10 mouse cellular contexts compared by ENCODE assay signal in genomic region chr16:16854836-16855235, GRCm38 (mm10). TPM values are rescaled to one million over a fixed set of nuclear protein-coding genes. Genes with fewer than 3 reads are reported as not detected.
DNase-seq lines count a peak whose midpoint lies in the region; ATAC-seq and TF ChIP-seq lines count a peak whose summit lies in the region.
"Had no signal": no experiment of that assay in that cellular context is flagged by ENCODE, and none has a peak within 500 bp of the region (broad histone marks: within the 10 kb centered on the region; RNA-seq: fewer than 3 reads in every experiment).

No protein-coding gene starts in this region.

- no peaks in the 10 kb centered on the region for H3K36me3 ChIP-seq in liver, embryonic 11.5 days (ENCODE audit: control insufficient read depth, insufficient read depth, low read length)
- H3K36me3 ChIP-seq in liver, embryonic 14.5 days (replicated peaks; ENCODE audit: control insufficient read depth, insufficient read depth, low read depth): no peaks in the 10 kb centered on the region

- no peak overlapping the region for H3K4me3 ChIP-seq in liver, embryonic 11.5 days (ENCODE audit: low read depth, low read length)
- H3K4me3 ChIP-seq in liver, embryonic 14.5 days (ENCODE audit: insufficient read depth in 1 of 2, low read depth in 2 of 2, low read length in 2 of 2): no peak overlapping the region
- H3K4me3 ChIP-seq: myocyte had no signal

- H3K4me1 ChIP-seq in liver, embryonic 11.5 days (replicated peaks; ENCODE audit: control insufficient read depth, insufficient read depth, low read length): no peaks in the 10 kb centered on the region
- H3K4me1 ChIP-seq in liver, embryonic 14.5 days (replicated peaks; ENCODE audit: control insufficient read depth in 2 of 2, insufficient read depth in 2 of 2, low read length in 1 of 2): no peaks in the 10 kb centered on the region

- DNase-seq in liver (peak; percentile 47), ES-CJ7 (ENCODE audit: low read depth, low spot score) (peak; percentile 79)
- DNase-seq in liver, embryonic 11.5 days (ENCODE audit: low spot score): no peak
- DNase-seq in brain, adult 2 months (ENCODE audit: low read depth, low spot score): peak; percentile 64
- DNase-seq in heart, postnatal 25 days (ENCODE audit: low spot score): peak; percentile 13
- peak in 2 of 3 experiments; percentile 28 to 33 for DNase-seq in liver, embryonic 14.5 days (ENCODE audit: low read depth in 3 of 3, low spot score in 3 of 3)
- DNase-seq in spleen, postnatal 14 days (ENCODE audit: low spot score in 2 of 2): peak; percentile 25 to 48

- H3K4me2 ChIP-seq in liver, embryonic 11.5 days: no peak overlapping the region
- H3K4me2 ChIP-seq in liver, embryonic 14.5 days (ENCODE audit: low read depth): no peak overlapping the region

- H3K27me3 ChIP-seq in liver, embryonic 11.5 days (replicated peaks; ENCODE audit: control insufficient read depth, insufficient read depth, low read length): no peaks in the 10 kb centered on the region
- H3K27me3 ChIP-seq in liver, embryonic 14.5 days (ENCODE audit: control insufficient read depth, insufficient read depth, low read length): no peaks in the 10 kb centered on the region

- ATAC-seq in liver, embryonic 11.5 days (replicated peaks; ENCODE audit: low FRiP score): no peak
- no peak for ATAC-seq in liver, embryonic 14.5 days (ENCODE audit: insufficient read depth)
- ATAC-seq in cerebellum, adult (ENCODE audit: insufficient number of reproducible peaks, low FRiP score, low TSS enrichment): no peak

- TF ChIP-seq EP300 in liver, embryonic 14.5 days (IDR thresholded peaks at IDR 0.05; ENCODE audit: low read depth): no peak

- intact Hi-C loops in heart, postnatal 25 days (cut with DNase I): loop anchor here (1.0 kb wide), 1 partner anchor 56 kb away; no protein-coding TSS in a partner anchor

- no peak overlapping the region for H3K27ac ChIP-seq in liver, embryonic 11.5 days (ENCODE audit: low read depth, low read length)
- H3K27ac ChIP-seq in liver, embryonic 14.5 days: no peak overlapping the region

- no peak overlapping the region for H3K9ac ChIP-seq in liver, embryonic 11.5 days (ENCODE audit: low read depth, low read length)
- H3K9ac ChIP-seq in liver, embryonic 14.5 days (replicated peaks): no peak overlapping the region

- peak; percentile 67 for TF ChIP-seq CTCF in liver, embryonic 14.5 days (IDR thresholded peaks at IDR 0.05; ENCODE audit: low read depth)

- no peaks in the 10 kb centered on the region for H3K9me3 ChIP-seq in liver, embryonic 11.5 days (ENCODE audit: control insufficient read depth, low read length)
- H3K9me3 ChIP-seq in liver, embryonic 14.5 days (ENCODE audit: control insufficient read depth, low read length): no peaks in the 10 kb centered on the region

- WGBS in liver, embryonic 11.5 days: 25% methylated on average over 6 of the region's 6 CpGs
- WGBS in liver, embryonic 14.5 days (ENCODE audit: insufficient replicate concordance): 10% methylated on average over 6 of the region's 6 CpGs

RNA-seq across cellular contexts. Expression of gene Igll1, which starts 8.9 kb away (rescaled TPM):
- polyA plus RNA-seq in liver, embryonic 11.5 days (2014; fragmentation: Nextera tagmentation; extraction: Ambion mirVana): not detected in 2 replicates
- not detected for total RNA-seq in heart, postnatal 25 days (2021)
- 1.4 and 1.7 TPM in 2 replicates for polyA plus RNA-seq in liver, embryonic 14.5 days (2012; rRNA removed)
- 2.7 and 4.1 TPM in 2 replicates for polyA plus RNA-seq in liver, embryonic 14.5 days (2014; fragmentation: Nextera tagmentation; extraction: Ambion mirVana)
- polyA plus RNA-seq: frontal cortex, adult 2 months; myocyte had no signal

RNA-seq across cellular contexts. Expression of gene Top3b, which starts 15.7 kb away (rescaled TPM):
- polyA plus RNA-seq in liver, embryonic 11.5 days (2014; fragmentation: Nextera tagmentation; extraction: Ambion mirVana): 55.0 and 56.7 TPM in 2 replicates
- 10 to 100 TPM; 33.0 to 33.2 TPM for total RNA-seq in heart, postnatal 25 days (2021)
- polyA plus RNA-seq in liver, embryonic 14.5 days (2012; rRNA removed): 22.8 and 25.4 TPM in 2 replicates
- polyA plus RNA-seq in liver, embryonic 14.5 days (2014; fragmentation: Nextera tagmentation; extraction: Ambion mirVana): 19.1 and 22.5 TPM in 2 replicates

RNA-seq across cellular contexts. Expression of gene Vpreb1, which starts 15.8 kb away (rescaled TPM):
- polyA plus RNA-seq in liver, embryonic 11.5 days (2014; fragmentation: Nextera tagmentation; extraction: Ambion mirVana): 0.61 and 0.93 TPM in 2 replicates
- under 1 TPM in 1 of 2 experiments, not detected in 1; 0.34 TPM for total RNA-seq in heart, postnatal 25 days (2021)
- polyA plus RNA-seq in liver, embryonic 14.5 days (2012; rRNA removed): 1.5 and 1.8 TPM in 2 replicates
- 2.6 and 3.6 TPM in 2 replicates for polyA plus RNA-seq in liver, embryonic 14.5 days (2014; fragmentation: Nextera tagmentation; extraction: Ambion mirVana)

RNA-seq across cellular contexts. Expression of gene Spag6l, which starts 25.6 kb away (rescaled TPM):
- polyA plus RNA-seq in liver, embryonic 11.5 days (2014; fragmentation: Nextera tagmentation; extraction: Ambion mirVana): not detected in 2 replicates
- not detected for total RNA-seq in heart, postnatal 25 days (2021)
- 0.02 TPM in 2 replicates for polyA plus RNA-seq in liver, embryonic 14.5 days (2012; rRNA removed)
- not detected in 2 replicates for polyA plus RNA-seq in liver, embryonic 14.5 days (2014; fragmentation: Nextera tagmentation; extraction: Ambion mirVana)
- polyA plus RNA-seq: myocyte had no signal

RNA-seq across cellular contexts. Expression of gene Ppm1f, which starts 41.4 kb away (rescaled TPM):
- polyA plus RNA-seq in liver, embryonic 11.5 days (2014; fragmentation: Nextera tagmentation; extraction: Ambion mirVana): 20.0 and 23.4 TPM in 2 replicates
- total RNA-seq in heart, postnatal 25 days (2021): 10 to 100 TPM; 21.5 to 31.2 TPM
- 4.0 and 5.3 TPM in 2 replicates for polyA plus RNA-seq in liver, embryonic 14.5 days (2012; rRNA removed)
- polyA plus RNA-seq in liver, embryonic 14.5 days (2014; fragmentation: Nextera tagmentation; extraction: Ambion mirVana): 3.8 and 4.1 TPM in 2 replicates
